Mouse (Mus musculus) neural tube, embryonic 13.5 days (tissue): ENCODE measurements at regions not wholly inside any gene's neighbourhood (a gene's known extent, or its start where the extent isn't known, plus 50 kb on each side); places are given as distances from the start of the nearest gene placed in this dataset.

Experiments
- ATAC-seq: fragments of 200-750 bp; cut with Nextera tagmentation; 2 replicates; pipeline ENCODE4 v1.8.0; 2017; ENCODE audit warnings: low read depth, mild to moderate bottlenecking, moderate TSS enrichment, moderate library complexity
- H3K27ac ChIP-seq: fragments of 300-500 bp; sonication (generic); replicated peaks from 2 replicates; pipeline ENCODE4 v1.5.1; 2015; ENCODE audit warnings: moderate library complexity, mild to moderate bottlenecking, inconsistent platforms
- H3K27me3 ChIP-seq: fragments of 300-500 bp; sonication (generic); 2 replicates; pipeline ENCODE4 v1.6.1; 2015; ENCODE audit warnings: mild to moderate bottlenecking, inconsistent platforms
- H3K36me3 ChIP-seq: fragments of 300-500 bp; sonication (generic); 2 replicates; pipeline ENCODE4 v1.6.1; 2015; ENCODE audit warnings: mild to moderate bottlenecking, inconsistent platforms
- H3K4me1 ChIP-seq: fragments of 300-500 bp; sonication (generic); replicated peaks from 2 replicates; pipeline ENCODE4 v1.6.1; 2015; ENCODE audit warnings: inconsistent platforms
- H3K4me2 ChIP-seq: fragments of 300-500 bp; sonication (generic); 2 replicates; pipeline ENCODE4 v1.6.1; 2015; ENCODE audit warnings: inconsistent platforms, mild to moderate bottlenecking, moderate library complexity
- H3K4me3 ChIP-seq: fragments of 300-500 bp; sonication (generic); 2 replicates; pipeline ENCODE4 v1.5.1; 2015; ENCODE audit warnings: mild to moderate bottlenecking, inconsistent platforms
- H3K9ac ChIP-seq: fragments of 300-500 bp; sonication (generic); 2 replicates; pipeline ENCODE4 v1.6.1; 2015; ENCODE audit warnings: moderate library complexity, mild to moderate bottlenecking, inconsistent platforms
- H3K9me3 ChIP-seq: fragments of 300-500 bp; sonication (generic); 2 replicates; pipeline ENCODE4 v1.6.1; 2016; ENCODE audit warnings: inconsistent platforms
- WGBS: fragments of 180-500 bp; shearing (Covaris S2); methylation state at CpG from one replicate; pipeline ENCODE4 v1.1.7; 2015; 5-methylcytosine and 5-hydroxymethylcytosine counted together

DNA sequence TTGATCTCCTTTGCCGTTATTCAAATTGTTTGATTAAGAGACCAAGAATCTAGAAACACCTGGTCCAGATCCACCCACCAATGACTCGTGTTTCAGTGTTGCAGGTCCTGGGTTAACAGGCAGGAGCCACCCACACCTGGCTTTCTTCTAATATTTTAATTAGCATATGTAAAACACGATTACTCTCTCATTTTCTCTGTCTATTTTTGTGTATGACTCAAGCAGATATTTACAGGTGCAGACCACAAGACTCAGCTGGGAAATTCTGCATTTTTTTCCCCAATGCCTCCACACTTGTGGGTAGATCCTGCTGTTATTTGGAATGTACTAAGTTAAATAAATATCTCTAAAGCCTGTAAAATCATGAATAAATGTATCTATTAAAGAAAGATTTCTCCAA, 245.3 kb upstream of the Crbn start:
- no peak overlapping the region for H3K4me3 ChIP-seq
- H3K27ac ChIP-seq: no peak overlapping the region
- no peaks in the 10 kb centered on the region for H3K4me1 ChIP-seq
- H3K4me2 ChIP-seq: no peak overlapping the region
- no peaks in the 10 kb centered on the region for H3K36me3 ChIP-seq
- 84% methylated on average over 3 of the region's 3 CpGs for WGBS
- no peak for ATAC-seq
- no peak overlapping the region for H3K9ac ChIP-seq
- H3K27me3 ChIP-seq: no peaks in the 10 kb centered on the region
- H3K9me3 ChIP-seq: no peaks in the 10 kb centered on the region

DNA sequence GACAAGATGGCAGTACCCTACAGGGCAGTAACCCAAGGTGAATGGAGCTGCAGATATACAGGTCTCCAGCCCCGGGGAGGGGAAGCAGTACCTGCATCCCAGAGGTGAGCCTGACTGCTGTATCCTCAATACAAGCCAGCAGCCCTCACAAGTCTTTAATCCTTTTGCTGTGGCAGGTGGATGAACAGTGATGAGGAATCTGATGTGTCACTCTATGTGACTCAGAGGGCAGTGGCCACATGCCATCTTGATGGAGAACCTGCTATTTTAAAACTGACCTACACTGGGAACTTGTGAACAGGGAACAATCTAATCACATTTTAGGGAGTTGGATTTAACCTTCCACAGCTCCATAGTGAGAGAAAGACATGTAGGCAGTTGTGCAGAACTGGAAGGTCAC, 251.7 kb upstream of the Crbn start:
- WGBS: 92% methylated on average over 1 of the region's 1 CpGs

DNA sequence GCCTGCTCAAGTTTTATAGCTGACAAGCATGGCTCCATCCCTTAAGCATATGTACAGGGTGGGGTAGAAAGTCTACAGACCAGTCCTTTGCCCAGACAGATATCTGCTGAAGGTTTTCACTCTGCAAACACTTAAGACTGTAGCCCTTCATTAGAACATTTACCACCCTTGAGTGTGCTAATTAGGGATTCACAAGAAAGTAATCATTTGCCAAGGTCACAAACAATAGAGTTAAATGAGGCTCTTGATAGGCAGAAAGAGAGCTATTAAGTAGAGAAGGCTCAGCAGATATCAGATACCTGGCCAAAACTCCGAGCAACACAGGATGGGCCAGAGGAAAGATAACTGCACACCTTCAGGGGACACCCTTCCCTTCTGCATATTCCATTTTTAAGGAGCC, 252.3 kb upstream of the Crbn start:
- Histone ChIP-seq H3K4me1 (no peaks in the 10 kb centered on the region), H3K9me3 (no peaks in the 10 kb centered on the region), H3K9ac (no peak overlapping the region), H3K27me3 (no peaks in the 10 kb centered on the region), H3K36me3 (no peaks in the 10 kb centered on the region), H3K4me3 (no peak overlapping the region), H3K4me2 (no peak overlapping the region), H3K27ac (no peak overlapping the region)
- ATAC-seq: no peak
- 77% methylated on average over 1 of the region's 1 CpGs for WGBS

More for the DNA sequence above, 251.7 kb upstream of the Crbn start:
- H3K36me3 ChIP-seq: no peaks in the 10 kb centered on the region
- H3K9me3 ChIP-seq: no peaks in the 10 kb centered on the region
- no peak overlapping the region for H3K27ac ChIP-seq
- no peak overlapping the region for H3K4me2 ChIP-seq
- no peaks in the 10 kb centered on the region for H3K4me1 ChIP-seq
- H3K4me3 ChIP-seq: no peak overlapping the region
- H3K9ac ChIP-seq: no peak overlapping the region
- no peak for ATAC-seq
- H3K27me3 ChIP-seq: no peaks in the 10 kb centered on the region

DNA sequence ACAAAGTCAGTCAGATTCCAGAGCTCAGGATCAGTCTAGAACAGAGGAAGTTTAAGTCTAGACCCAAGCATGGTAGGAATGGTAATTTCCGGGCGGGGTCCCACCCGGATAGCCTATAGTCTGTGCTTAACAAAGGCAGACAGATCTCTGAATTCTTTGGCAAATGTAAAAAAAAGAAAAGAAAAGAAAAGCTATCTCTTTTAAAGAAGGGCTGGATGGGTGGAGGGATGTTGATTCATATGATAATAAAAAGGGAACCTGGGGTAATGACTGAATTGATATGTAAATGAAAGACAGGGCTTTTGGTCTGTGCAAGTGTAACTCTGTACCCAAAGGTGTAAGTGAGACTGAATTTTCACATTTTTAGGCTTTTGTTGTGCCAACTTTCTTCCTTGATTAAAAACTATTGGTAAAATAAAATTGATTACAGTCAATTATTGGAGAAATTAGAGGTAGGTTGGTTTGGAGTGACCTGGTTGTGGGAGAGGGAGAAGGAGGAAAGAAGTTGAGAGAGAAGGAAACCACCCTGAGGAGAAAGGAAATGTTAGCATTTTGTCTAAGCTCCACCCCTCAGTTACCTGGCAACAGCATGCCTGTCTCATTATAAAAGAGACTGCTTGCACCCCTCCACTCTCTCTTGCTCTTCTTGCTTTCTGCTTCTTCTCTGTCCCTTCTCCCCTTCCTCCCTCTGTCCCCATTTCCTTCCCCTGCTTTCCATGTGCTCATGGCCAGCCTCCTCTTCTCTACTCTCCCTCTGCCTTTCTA, 259.3 kb upstream of the Crbn start:
- Histone ChIP-seq H3K27me3 (no peaks in the 10 kb centered on the region), H3K36me3 (no peaks in the 10 kb centered on the region), H3K4me3 (no peak overlapping the region), H3K27ac (no peak overlapping the region), H3K9ac (no peak overlapping the region), H3K4me2 (no peak overlapping the region), H3K4me1 (no peaks in the 10 kb centered on the region), H3K9me3 (no peaks in the 10 kb centered on the region)
- 69% methylated on average over 3 of the region's 3 CpGs for WGBS
- no peak for ATAC-seq

DNA sequence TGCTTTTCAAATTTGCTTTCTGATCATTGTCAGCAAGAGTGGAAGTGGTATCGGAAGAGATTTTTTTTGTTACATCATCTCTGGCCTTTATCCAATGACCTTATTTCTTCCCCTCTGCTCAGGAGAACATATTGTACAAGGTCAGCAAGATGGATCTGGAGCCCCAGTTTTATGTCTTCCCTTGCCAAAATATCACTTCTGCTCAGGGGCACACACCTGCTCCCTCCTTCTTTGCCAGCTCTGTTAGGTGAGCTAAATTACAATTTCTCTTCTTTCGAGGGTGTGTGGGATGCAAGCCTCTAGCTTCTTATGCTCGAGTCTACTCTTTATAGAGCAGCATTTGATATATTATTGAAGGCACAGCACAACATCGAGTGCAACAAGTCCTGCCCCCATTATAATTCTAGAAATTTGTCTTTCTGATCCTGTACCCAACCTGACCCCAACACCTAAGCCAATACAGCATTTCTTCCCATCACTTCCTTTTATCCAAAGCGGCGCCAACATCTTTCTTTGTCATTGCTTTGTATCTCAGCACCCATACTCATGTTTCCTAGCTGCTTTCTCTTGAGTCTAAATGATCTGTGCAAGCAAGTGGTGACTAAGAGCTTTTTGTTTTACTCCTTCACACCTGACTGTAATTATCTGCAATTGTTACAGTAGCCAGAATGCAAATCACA, 263.1 kb upstream of the Crbn start:
- H3K9me3 ChIP-seq: no peaks in the 10 kb centered on the region
- no peak overlapping the region for H3K9ac ChIP-seq
- WGBS: 86% methylated on average over 6 of the region's 6 CpGs
- H3K4me2 ChIP-seq: no peak overlapping the region
- H3K27ac ChIP-seq: no peak overlapping the region
- no peak for ATAC-seq
- H3K36me3 ChIP-seq: no peaks in the 10 kb centered on the region
- no peaks in the 10 kb centered on the region for H3K4me1 ChIP-seq
- H3K27me3 ChIP-seq: no peaks in the 10 kb centered on the region
- no peak overlapping the region for H3K4me3 ChIP-seq

DNA sequence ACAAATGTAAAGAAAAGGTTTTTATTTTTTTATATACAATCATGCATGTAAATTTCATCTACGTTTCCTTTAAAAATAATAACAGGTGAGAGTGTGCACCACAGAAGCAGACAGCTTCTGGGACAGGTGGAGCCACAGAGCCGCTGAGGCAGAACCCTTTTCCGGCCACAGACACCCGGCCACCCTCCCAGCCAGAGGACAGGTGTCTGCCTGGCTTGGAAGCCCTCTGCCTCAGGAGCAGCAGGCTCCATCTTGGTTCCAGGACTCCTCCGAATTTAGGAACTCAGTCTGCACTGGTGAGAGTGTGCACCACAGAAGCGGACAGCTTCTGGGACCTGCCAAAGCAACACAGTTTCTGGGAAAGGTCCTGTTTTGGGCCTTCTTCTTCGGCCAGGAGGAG, 270.6 kb upstream of the Crbn start:
- ATAC-seq: no peak
- Histone ChIP-seq H3K27me3 (no peaks in the 10 kb centered on the region), H3K4me1 (no peaks in the 10 kb centered on the region), H3K4me2 (no peak overlapping the region), H3K27ac (no peak overlapping the region), H3K9me3 (no peaks in the 10 kb centered on the region), H3K36me3 (no peaks in the 10 kb centered on the region), H3K4me3 (no peak overlapping the region), H3K9ac (no peak overlapping the region)
- 92% methylated on average over 7 of the region's 7 CpGs for WGBS

DNA sequence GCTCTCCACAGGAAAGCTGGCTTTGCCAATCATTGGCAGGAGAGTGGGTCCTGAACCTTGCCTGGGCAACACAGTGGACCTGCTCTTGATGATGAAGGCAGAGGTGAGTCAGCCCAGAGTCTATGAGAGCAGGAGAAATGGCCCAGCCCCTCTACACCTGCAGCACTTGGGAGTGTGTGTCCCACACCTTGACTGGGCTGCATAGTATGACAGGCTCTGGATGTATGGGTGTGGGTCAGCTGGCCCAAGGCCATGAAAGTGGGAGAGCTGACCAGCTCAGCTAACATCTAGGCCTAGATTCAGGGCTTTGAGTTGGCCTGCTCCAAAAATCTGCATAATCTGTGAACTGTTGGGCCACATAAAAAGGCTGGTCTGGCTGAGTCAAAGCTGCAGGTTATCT, 292.7 kb upstream of the Crbn start:
- Histone ChIP-seq H3K27me3 (no peaks in the 10 kb centered on the region), H3K36me3 (no peaks in the 10 kb centered on the region), H3K9ac (no peak overlapping the region), H3K27ac (no peak overlapping the region), H3K4me3 (no peak overlapping the region), H3K9me3 (no peaks in the 10 kb centered on the region), H3K4me1 (no peaks in the 10 kb centered on the region), H3K4me2 (no peak overlapping the region)
- no peak for ATAC-seq

DNA sequence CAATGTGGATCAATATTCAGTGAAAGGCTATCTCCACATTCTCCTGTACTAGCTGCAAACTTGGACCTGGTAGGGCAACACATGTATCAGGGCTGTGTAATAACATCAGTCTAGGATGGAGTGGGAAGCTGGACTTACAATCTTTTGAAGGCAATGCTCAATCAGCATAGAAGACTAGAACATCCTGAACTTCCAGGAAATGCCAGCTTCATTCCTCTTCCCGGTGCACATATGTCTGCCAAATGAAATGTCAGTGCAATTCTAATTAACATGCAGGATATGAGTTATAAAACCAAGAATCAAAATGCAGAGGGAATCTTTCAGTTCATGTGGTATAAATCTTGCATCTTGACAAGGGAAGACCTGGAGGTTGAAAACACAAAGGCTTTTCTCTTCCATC, 328.8 kb upstream of the Crbn start:
- Histone ChIP-seq H3K4me1 (no peaks in the 10 kb centered on the region), H3K9me3 (no peaks in the 10 kb centered on the region), H3K27me3 (no peaks in the 10 kb centered on the region), H3K4me2 (no peak overlapping the region), H3K9ac (no peak overlapping the region), H3K36me3 (no peaks in the 10 kb centered on the region), H3K27ac (no peak overlapping the region), H3K4me3 (no peak overlapping the region)
- ATAC-seq: no peak
- 87% methylated on average over 1 of the region's 1 CpGs for WGBS

DNA sequence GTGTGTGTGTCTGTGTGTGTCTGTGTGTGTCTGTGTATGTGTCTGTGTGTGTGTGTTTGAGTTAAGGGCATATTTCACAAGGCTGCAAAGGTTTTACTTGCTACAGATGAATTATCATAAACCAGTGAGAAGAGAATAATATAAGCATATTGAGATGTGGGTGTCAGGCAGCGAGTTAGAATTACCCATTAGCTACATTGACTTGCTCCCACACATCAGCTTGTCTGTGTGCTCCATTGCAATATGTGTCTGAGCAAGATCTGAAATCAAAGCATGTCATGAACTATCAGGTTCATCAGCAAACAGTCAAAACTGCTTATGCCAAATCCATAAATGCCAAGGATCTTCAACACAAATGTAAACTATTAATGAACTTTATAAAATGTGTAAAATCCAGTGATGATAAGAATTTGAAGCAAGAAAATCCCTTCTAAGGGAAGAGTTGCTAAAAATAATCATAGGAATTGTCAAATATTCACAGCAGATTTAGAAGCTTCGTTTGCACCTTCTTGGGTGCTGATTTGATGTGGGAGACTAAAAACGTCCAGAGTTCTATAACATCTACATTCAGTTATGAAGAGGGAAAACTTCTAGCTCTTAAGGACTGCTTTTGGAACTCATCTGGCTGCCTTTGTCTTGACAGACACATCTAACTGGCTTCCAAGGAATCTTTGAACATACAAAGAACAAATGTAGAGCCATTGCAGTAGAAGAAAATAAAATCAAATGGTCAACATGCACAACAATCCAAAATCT, 361.7 kb upstream of the Lrrn1 start:
- no peak for ATAC-seq

DNA sequence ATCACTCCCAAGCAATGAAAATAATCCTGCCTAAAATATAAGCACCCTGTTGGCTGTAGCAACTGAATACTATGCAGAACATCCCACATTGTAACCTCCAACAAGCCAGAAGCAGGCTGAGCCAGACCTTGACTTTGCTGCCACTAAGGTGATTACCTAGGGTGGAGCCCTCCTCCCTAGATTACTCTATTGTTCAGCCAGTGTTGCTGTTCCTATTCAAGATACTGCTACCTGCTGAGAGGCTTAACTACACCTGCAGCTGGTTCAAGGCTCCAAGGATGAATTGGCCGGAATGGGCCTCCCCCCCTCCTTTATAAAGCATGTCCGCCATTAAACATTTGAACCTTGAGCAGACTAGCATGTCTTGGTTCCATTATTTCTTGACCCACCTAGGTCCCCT, 311.3 kb upstream of the Lrrn1 start:
- Histone ChIP-seq H3K4me2 (no peak overlapping the region), H3K36me3 (no peaks in the 10 kb centered on the region)
- 80% methylated on average over 2 of the region's 2 CpGs for WGBS

More for the DNA sequence above, 361.7 kb upstream of the Lrrn1 start:
- Histone ChIP-seq H3K4me2 (no peak overlapping the region), H3K9me3 (no peaks in the 10 kb centered on the region), H3K4me3 (no peak overlapping the region), H3K27ac (no peak overlapping the region), H3K9ac (no peak overlapping the region), H3K4me1 (no peaks in the 10 kb centered on the region), H3K36me3 (no peaks in the 10 kb centered on the region), H3K27me3 (no peaks in the 10 kb centered on the region)
- WGBS: 70% methylated on average over 3 of the region's 3 CpGs

DNA sequence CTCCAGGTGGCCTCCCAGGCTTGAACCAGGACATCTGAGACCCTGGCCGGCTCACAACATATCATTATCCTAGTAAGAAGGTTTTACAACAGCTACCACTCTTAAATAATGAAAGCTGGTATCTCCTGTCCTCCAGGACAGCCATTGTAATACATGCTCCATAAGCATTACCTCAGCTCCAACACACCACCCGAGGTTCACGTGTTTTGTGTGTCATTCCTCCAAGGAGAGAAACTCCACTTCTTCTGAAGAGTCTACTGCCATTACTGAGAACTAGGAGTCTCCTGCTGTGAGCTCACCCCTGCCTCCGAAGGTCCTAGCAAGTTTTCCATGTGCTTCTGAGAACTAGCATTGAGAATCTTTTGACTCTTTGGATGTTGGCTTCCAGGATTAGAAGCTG, 310.8 kb upstream of the Lrrn1 start:
- H3K4me3 ChIP-seq: no peak overlapping the region
- H3K9ac ChIP-seq: no peak overlapping the region
- no peaks in the 10 kb centered on the region for H3K36me3 ChIP-seq
- H3K4me2 ChIP-seq: no peak overlapping the region
- no peak for ATAC-seq
- no peaks in the 10 kb centered on the region for H3K27me3 ChIP-seq
- no peaks in the 10 kb centered on the region for H3K4me1 ChIP-seq
- H3K27ac ChIP-seq: no peak overlapping the region
- WGBS: 75% methylated on average over 4 of the region's 4 CpGs
- no peaks in the 10 kb centered on the region for H3K9me3 ChIP-seq

More for the DNA sequence above, 311.3 kb upstream of the Lrrn1 start:
- Histone ChIP-seq H3K4me3 (no peak overlapping the region), H3K27me3 (no peaks in the 10 kb centered on the region), H3K9ac (no peak overlapping the region), H3K27ac (no peak overlapping the region), H3K9me3 (no peaks in the 10 kb centered on the region), H3K4me1 (no peaks in the 10 kb centered on the region)
- ATAC-seq: no peak

DNA sequence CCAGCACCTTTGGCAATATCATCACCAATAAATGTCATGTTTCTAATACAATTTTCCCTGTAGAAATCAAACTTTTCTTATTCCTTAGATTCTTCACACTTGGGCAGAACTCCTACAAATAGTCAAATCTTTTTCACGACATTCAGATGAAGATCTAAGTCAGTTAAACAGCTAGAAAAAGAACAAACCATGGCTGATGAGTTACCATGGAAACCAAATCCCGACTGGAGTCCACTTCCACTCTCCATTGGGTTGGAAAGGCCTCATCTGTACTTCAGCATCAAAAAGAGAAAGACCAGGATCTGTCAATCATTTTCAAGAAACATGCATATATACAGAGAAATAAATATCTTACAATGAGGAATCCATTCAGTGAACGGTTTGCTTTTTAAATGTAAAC, 307.0 kb upstream of the Lrrn1 start:
- Histone ChIP-seq H3K4me1 (no peaks in the 10 kb centered on the region), H3K4me2 (no peak overlapping the region), H3K4me3 (no peak overlapping the region), H3K36me3 (no peaks in the 10 kb centered on the region), H3K9me3 (no peaks in the 10 kb centered on the region), H3K27me3 (no peaks in the 10 kb centered on the region), H3K27ac (no peak overlapping the region), H3K9ac (no peak overlapping the region)
- no peak for ATAC-seq
- WGBS: 56% methylated on average over 3 of the region's 3 CpGs
